Mouse (Mus musculus): ENCODE results near the gene 1700088E04Rik. TPM values are rescaled to one million over a fixed set of nuclear protein-coding genes. Genes with fewer than 3 reads are reported as not detected.
A peak's percentile ranks its signal among the peaks of the same experiment; 100 is the strongest.

Gene 1700088E04Rik
- total RNA-seq, 2 experiments from 2014 or later: 14.7 to 15.4 TPM

GRCm38 (mm10) chr15:79133191-79133661, 7.8 kb downstream of the 1700088E04Rik start:
- DNase-seq (ENCODE audit: low spot score in 2 of 2): no peak

GRCm38 (mm10) chr15:79131442-79131841, 9.6 kb downstream of the 1700088E04Rik start:
- DNase-seq (ENCODE audit: low spot score in 2 of 2): no peak

- DNase-seq (ENCODE audit: low spot score in 2 of 2): no peak
Measured at GRCm38 (mm10) chr15:79130782-79131181, 10.3 kb downstream of the 1700088E04Rik start.

GRCm38 (mm10) chr15:79129311-79129710, 11.7 kb downstream of the 1700088E04Rik start:
- DNase-seq (ENCODE audit: low spot score in 2 of 2): no peak

- no peak for DNase-seq (ENCODE audit: low spot score in 2 of 2)
Measured at GRCm38 (mm10) chr15:79128208-79128607, 12.8 kb downstream of the 1700088E04Rik start.

GRCm38 (mm10) chr15:79127101-79127500, 14.0 kb downstream of the 1700088E04Rik start:
- no peak for DNase-seq (ENCODE audit: low spot score in 2 of 2)

GRCm38 (mm10) chr15:79126217-79126932, 14.7 kb downstream of the 1700088E04Rik start:
- peak; percentile 50 to 60 for DNase-seq (ENCODE audit: low spot score in 2 of 2)

- DNase-seq (ENCODE audit: low spot score in 2 of 2): no peak
Measured at GRCm38 (mm10) chr15:79124331-79124875, 16.6 kb downstream of the 1700088E04Rik start.

- no peak for DNase-seq (ENCODE audit: low spot score in 2 of 2)
Measured at GRCm38 (mm10) chr15:79123751-79124150, 17.3 kb downstream of the 1700088E04Rik start.

- DNase-seq (ENCODE audit: low spot score in 2 of 2): no peak
Measured at GRCm38 (mm10) chr15:79122546-79122945, 18.5 kb downstream of the 1700088E04Rik start.

GRCm38 (mm10) chr15:79122119-79122518, 18.9 kb downstream of the 1700088E04Rik start:
- DNase-seq (ENCODE audit: low spot score in 2 of 2): no peak

GRCm38 (mm10) chr15:79119491-79119890, 21.6 kb downstream of the 1700088E04Rik start:
- DNase-seq (ENCODE audit: low spot score in 2 of 2): no peak

GRCm38 (mm10) chr15:79115276-79115675, 25.8 kb downstream of the 1700088E04Rik start:
- no peak for DNase-seq (ENCODE audit: low spot score in 2 of 2)

- DNase-seq (ENCODE audit: low spot score in 2 of 2): no peak
Measured at GRCm38 (mm10) chr15:79111774-79112173, 29.3 kb downstream of the 1700088E04Rik start.

GRCm38 (mm10) chr15:79110528-79110927, 30.5 kb downstream of the 1700088E04Rik start:
- no peak for DNase-seq (ENCODE audit: low spot score in 2 of 2)

- DNase-seq (ENCODE audit: low spot score in 2 of 2): no peak
Measured at GRCm38 (mm10) chr15:79110031-79110430, 31.0 kb downstream of the 1700088E04Rik start.

GRCm38 (mm10) chr15:79109321-79109934, 31.6 kb downstream of the 1700088E04Rik start:
- peak; percentile 47 to 61 for DNase-seq (ENCODE audit: low spot score in 2 of 2)

- DNase-seq (ENCODE audit: low spot score in 2 of 2): peak; percentile 47 to 65
Measured at GRCm38 (mm10) chr15:79108421-79109320, 32.4 kb downstream of the 1700088E04Rik start, which contains the start of gene Micall1. Gene Micall1 (plus strand): TSS chr15:79108898.

GRCm38 (mm10) chr15:79107966-79108365, 33.1 kb downstream of the 1700088E04Rik start:
- no peak for DNase-seq (ENCODE audit: low spot score in 2 of 2)

- no peak for DNase-seq (ENCODE audit: low spot score in 2 of 2)
Measured at GRCm38 (mm10) chr15:79105804-79106203, 35.2 kb downstream of the 1700088E04Rik start.

GRCm38 (mm10) chr15:79103264-79103663, 37.8 kb downstream of the 1700088E04Rik start:
- DNase-seq (ENCODE audit: low spot score in 2 of 2): peak in 1 of 2 experiments; percentile 9

Measured in layer of hippocampus, postnatal 10 days (tissue).